In genomic region chr6:47594141-47594835, GRCm38 (mm10) we compare ENCODE assay signal across 7 mouse cellular contexts. TPM values are rescaled to one million over a fixed set of nuclear protein-coding genes. Genes with fewer than 3 reads are reported as not detected.
DNase-seq lines count a peak whose midpoint lies in the region; ATAC-seq and TF ChIP-seq lines count a peak whose summit lies in the region.

No protein-coding gene starts in this region.

- no peak for TF ChIP-seq EP300 in heart, adult 2 months (IDR thresholded peaks at IDR 0.05; ENCODE audit: insufficient read depth, low read depth, low read length)

- ATAC-seq in embryonic facial prominence, embryonic 13.5 days (ENCODE audit: insufficient number of reproducible peaks, insufficient read depth, low FRiP score, low TSS enrichment, low read depth), result peak; percentile 63
- ATAC-seq in limb, embryonic 14.5 days (ENCODE audit: low FRiP score, low read depth), result peak; percentile 43
- ATAC-seq in midbrain, embryonic 16.5 days, result peak; percentile 82

- intact Hi-C loops in heart, adult 2 months (cut with DNase I), result loop anchor here (2.0 kb wide), 1 partner anchor 139 kb away; no protein-coding TSS in a partner anchor

- H3K9me3 ChIP-seq in embryonic facial prominence, embryonic 13.5 days, result no peaks in the 10 kb centered on the region
- no peaks in the 10 kb centered on the region for H3K9me3 ChIP-seq in limb, embryonic 14.5 days (ENCODE audit: control insufficient read depth, low read length)
- no peaks in the 10 kb centered on the region for H3K9me3 ChIP-seq in midbrain, embryonic 16.5 days (replicated peaks; ENCODE audit: control insufficient read depth, low read length, poor library complexity, severe bottlenecking)

- no peaks in the 10 kb centered on the region for H3K27me3 ChIP-seq in embryonic facial prominence, embryonic 13.5 days
- H3K27me3 ChIP-seq in heart, adult 2 months (ENCODE audit: control insufficient read depth, insufficient read depth, low read length), result no peaks in the 10 kb centered on the region
- no peaks in the 10 kb centered on the region for H3K27me3 ChIP-seq in limb, embryonic 14.5 days (ENCODE audit: control insufficient read depth, insufficient read depth, low read length)
- H3K27me3 ChIP-seq in midbrain, embryonic 16.5 days (ENCODE audit: control insufficient read depth, insufficient read depth, low read depth, low read length), result no peaks in the 10 kb centered on the region

- H3K9ac ChIP-seq in embryonic facial prominence, embryonic 13.5 days, result peak overlapping the region; percentile 100
- peak overlapping the region; percentile 84 for H3K9ac ChIP-seq in heart, adult 2 months (ENCODE audit: low read depth, low read length)
- peak overlapping the region; percentile 99 for H3K9ac ChIP-seq in limb, embryonic 14.5 days (ENCODE audit: low read depth, low read length, severe bottlenecking)
- H3K9ac ChIP-seq in midbrain, embryonic 16.5 days (ENCODE audit: low read depth, low read length), result peak overlapping the region; percentile 98

- peak overlapping the region; percentile 91 for H3K4me3 ChIP-seq in embryonic facial prominence, embryonic 13.5 days
- H3K4me3 ChIP-seq in heart, adult 2 months, result peak overlapping the region; percentile 85
- H3K4me3 ChIP-seq in limb, embryonic 14.5 days (replicated peaks; ENCODE audit: low read length), result peak overlapping the region; percentile 89
- H3K4me3 ChIP-seq in midbrain, embryonic 16.5 days (ENCODE audit: low read depth, low read length), result peak overlapping the region; percentile 98

- under 1% methylated on average over 71 of the region's 74 CpGs for WGBS in embryonic facial prominence, embryonic 13.5 days
- 1% methylated on average over 71 of the region's 74 CpGs for WGBS in heart, adult 2 months
- 0% methylated on average over 31 of the region's 74 CpGs for WGBS in limb, embryonic 14.5 days
- under 1% methylated on average over 66 of the region's 74 CpGs for WGBS in midbrain, embryonic 16.5 days

- H3K27ac ChIP-seq in embryonic facial prominence, embryonic 13.5 days, result peak overlapping the region; percentile 99
- peak overlapping the region; percentile 90 for H3K27ac ChIP-seq in heart, adult 2 months
- H3K27ac ChIP-seq in limb, embryonic 14.5 days (replicated peaks; ENCODE audit: low read depth, low read length), result peak overlapping the region; percentile 99
- peak overlapping the region; percentile 98 for H3K27ac ChIP-seq in midbrain, embryonic 16.5 days (ENCODE audit: low read length)

- H3K4me2 ChIP-seq in embryonic facial prominence, embryonic 13.5 days, result peak overlapping the region; percentile 76
- H3K4me2 ChIP-seq in limb, embryonic 14.5 days (replicated peaks; ENCODE audit: low read depth, low read length, severe bottlenecking), result peak overlapping the region; percentile 73
- H3K4me2 ChIP-seq in midbrain, embryonic 16.5 days (ENCODE audit: low read length), result peak overlapping the region; percentile 75

- no peak for TF ChIP-seq POLR2A in heart, adult 2 months (IDR thresholded peaks at IDR 0.05; ENCODE audit: insufficient read depth, low read depth, low read length)
- peak; percentile 21; the same call in 1 of the 2 replicates for TF ChIP-seq POLR2A in limb, embryonic 14.5 days (IDR thresholded peaks at IDR 0.05; ENCODE audit: borderline replicate concordance, extremely low read depth, insufficient read depth, insufficient read length)

- H3K4me1 ChIP-seq in embryonic facial prominence, embryonic 13.5 days, result 0 out of 2 replicates have a peak, but pooled peaks cover 8% of the 10 kb centered on the region
- H3K4me1 ChIP-seq in heart, adult 2 months (ENCODE audit: control insufficient read depth, insufficient read depth, low read length), result no peaks in the 10 kb centered on the region
- peaks cover 9% of the 10 kb centered on the region for H3K4me1 ChIP-seq in limb, embryonic 14.5 days (ENCODE audit: control insufficient read depth, insufficient read depth, low read length)
- peaks cover 15% of the 10 kb centered on the region for H3K4me1 ChIP-seq in midbrain, embryonic 16.5 days (ENCODE audit: control insufficient read depth, insufficient read depth, low read length)

- H3K36me3 ChIP-seq in embryonic facial prominence, embryonic 13.5 days, result no peaks in the 10 kb centered on the region
- H3K36me3 ChIP-seq in heart, adult 2 months (ENCODE audit: control insufficient read depth, insufficient read depth, low read length), result no peaks in the 10 kb centered on the region
- H3K36me3 ChIP-seq in limb, embryonic 14.5 days (ENCODE audit: control insufficient read depth, insufficient read depth, low read length), result no peaks in the 10 kb centered on the region
- H3K36me3 ChIP-seq in midbrain, embryonic 16.5 days (ENCODE audit: control insufficient read depth, insufficient read depth, low read length), result no peaks in the 10 kb centered on the region

- peak; percentile 14; the same call in 1 of the 2 replicates for TF ChIP-seq CTCF in heart, adult 2 months (IDR thresholded peaks at IDR 0.05)

- no peaks in the 10 kb centered on the region for H3K79me2 ChIP-seq in heart, adult 2 months (replicated peaks; ENCODE audit: control insufficient read depth, insufficient read depth, low read length)

- DNase-seq in adrenal gland, postnatal 36 days, result peak; percentile 72 to 81
- peak; percentile 83 for DNase-seq in heart, adult 2 months
- peak; percentile 53 for DNase-seq in kidney, adult 9 months
- DNase-seq in limb, embryonic 14.5 days (ENCODE audit: low spot score), result peak; percentile 55
- DNase-seq in spleen, postnatal 10 days (ENCODE audit: low spot score in 2 of 2), result peak; percentile 80

RNA-seq across cellular contexts. Expression of gene Ezh2, which starts 0.9 kb away (rescaled TPM):
- 10 to 100 TPM; 19.7 to 22.0 TPM for total RNA-seq in adrenal gland, postnatal 36 days (2021)
- polyA plus RNA-seq in embryonic facial prominence, embryonic 13.5 days (2015; fragmentation: Nextera tagmentation; extraction: Ambion mirVana), result 151 and 152 TPM in 2 replicates
- total RNA-seq in heart, adult 2 months (2021), result 1 to 10 TPM; 9.2 to 9.6 TPM
- 3.9 and 9.2 TPM in 2 replicates for polyA plus RNA-seq in heart, adult 2 months (2012; rRNA removed)
- 121 and 153 TPM in 2 replicates for polyA plus RNA-seq in limb, embryonic 14.5 days (2012; rRNA removed)
- 81.0 and 84.6 TPM in 2 replicates for polyA plus RNA-seq in limb, embryonic 14.5 days (2014; fragmentation: Nextera tagmentation; extraction: Ambion mirVana)
- polyA plus RNA-seq in midbrain, embryonic 16.5 days (2015; fragmentation: Nextera tagmentation; extraction: Ambion mirVana), result 54.5 and 67.2 TPM in 2 replicates

Comparison
In these comparisons a context has a peak if more than half of its experiments do, and no peak if none do; other contexts are left out.
1. Peak in every context shown above with its lines: DNase-seq, ATAC-seq, H3K4me3 ChIP-seq and H3K27ac ChIP-seq.